Mouse (Mus musculus): ENCODE measurements at regions not wholly inside any gene's neighbourhood (a gene's known extent, or its start where the extent isn't known, plus 50 kb on each side); places are given as distances from the start of the nearest gene placed in this dataset.
A peak's percentile ranks its signal among the peaks of the same experiment; 100 is the strongest.

GRCm38 (mm10) chr13:60507611-60508010 lies 94.1 kb upstream of the Dapk1 start:
- DNase-seq (ENCODE audit: inconsistent age in 2 of 2, low spot score in 1 of 2) = no peak

- DNase-seq (ENCODE audit: inconsistent age in 2 of 2, low spot score in 1 of 2) = peak in 1 of 2 experiments; percentile 64
Measured at GRCm38 (mm10) chr13:60508054-60508453, 93.7 kb upstream of the Dapk1 start.

- DNase-seq (ENCODE audit: inconsistent age in 2 of 2, low spot score in 1 of 2) = peak in 1 of 2 experiments; percentile 51
Measured at GRCm38 (mm10) chr13:60508856-60509255, 92.9 kb upstream of the Dapk1 start.

- no peak for DNase-seq (ENCODE audit: inconsistent age in 2 of 2, low spot score in 1 of 2)
Measured at GRCm38 (mm10) chr13:60511101-60511500, 90.6 kb upstream of the Dapk1 start.

GRCm38 (mm10) chr13:60511628-60512027 lies 90.1 kb upstream of the Dapk1 start:
- DNase-seq (ENCODE audit: inconsistent age in 2 of 2, low spot score in 1 of 2) = no peak

GRCm38 (mm10) chr13:60513756-60514155 lies 88.0 kb upstream of the Dapk1 start:
- no peak for DNase-seq (ENCODE audit: inconsistent age in 2 of 2, low spot score in 1 of 2)

GRCm38 (mm10) chr13:60514806-60515205 lies 86.9 kb upstream of the Dapk1 start:
- no peak for DNase-seq (ENCODE audit: inconsistent age in 2 of 2, low spot score in 1 of 2)

GRCm38 (mm10) chr13:60518010-60518409 lies 83.7 kb upstream of the Dapk1 start:
- DNase-seq (ENCODE audit: inconsistent age in 2 of 2, low spot score in 1 of 2) = no peak

GRCm38 (mm10) chr13:60519708-60520107 lies 82.0 kb upstream of the Dapk1 start:
- DNase-seq (ENCODE audit: inconsistent age in 2 of 2, low spot score in 1 of 2) = no peak

- DNase-seq (ENCODE audit: inconsistent age in 2 of 2, low spot score in 1 of 2) = no peak
Measured at GRCm38 (mm10) chr13:60522719-60523450, 78.9 kb upstream of the Dapk1 start.

GRCm38 (mm10) chr13:60527806-60528205 lies 73.9 kb upstream of the Dapk1 start:
- DNase-seq (ENCODE audit: inconsistent age in 2 of 2, low spot score in 1 of 2) = no peak

GRCm38 (mm10) chr13:60528819-60529218 lies 72.9 kb upstream of the Dapk1 start:
- no peak for DNase-seq (ENCODE audit: inconsistent age in 2 of 2, low spot score in 1 of 2)

GRCm38 (mm10) chr13:60529381-60530069 lies 72.2 kb upstream of the Dapk1 start:
- DNase-seq (ENCODE audit: inconsistent age in 2 of 2, low spot score in 1 of 2) = no peak

GRCm38 (mm10) chr13:60533871-60534427 lies 67.8 kb upstream of the Dapk1 start:
- peak in 1 of 2 experiments; percentile 42 for DNase-seq (ENCODE audit: inconsistent age in 2 of 2, low spot score in 1 of 2)

GRCm38 (mm10) chr13:60534501-60534900 lies 67.2 kb upstream of the Dapk1 start:
- peak; percentile 10 to 69 for DNase-seq (ENCODE audit: inconsistent age in 2 of 2, low spot score in 1 of 2)

- DNase-seq (ENCODE audit: inconsistent age in 2 of 2, low spot score in 1 of 2) = peak in 1 of 2 experiments; percentile 43
Measured at GRCm38 (mm10) chr13:60535045-60535444, 66.7 kb upstream of the Dapk1 start.

- DNase-seq (ENCODE audit: inconsistent age in 2 of 2, low spot score in 1 of 2) = peak in 1 of 2 experiments; percentile 56
Measured at GRCm38 (mm10) chr13:60536725-60537124, 65.0 kb upstream of the Dapk1 start.

- no peak for DNase-seq (ENCODE audit: inconsistent age in 2 of 2, low spot score in 1 of 2)
Measured at GRCm38 (mm10) chr13:60538110-60538509, 63.6 kb upstream of the Dapk1 start.

GRCm38 (mm10) chr13:60541165-60541564 lies 60.6 kb upstream of the Dapk1 start:
- no peak for DNase-seq (ENCODE audit: inconsistent age in 2 of 2, low spot score in 1 of 2)

- DNase-seq (ENCODE audit: inconsistent age in 2 of 2, low spot score in 1 of 2) = no peak
Measured at GRCm38 (mm10) chr13:60544363-60544762, 57.4 kb upstream of the Dapk1 start.

GRCm38 (mm10) chr13:60545999-60546733 lies 55.6 kb upstream of the Dapk1 start:
- no peak for DNase-seq (ENCODE audit: inconsistent age in 2 of 2, low spot score in 1 of 2)
